Mouse (Mus musculus): ENCODE results near the gene Ing4.

DNA sequence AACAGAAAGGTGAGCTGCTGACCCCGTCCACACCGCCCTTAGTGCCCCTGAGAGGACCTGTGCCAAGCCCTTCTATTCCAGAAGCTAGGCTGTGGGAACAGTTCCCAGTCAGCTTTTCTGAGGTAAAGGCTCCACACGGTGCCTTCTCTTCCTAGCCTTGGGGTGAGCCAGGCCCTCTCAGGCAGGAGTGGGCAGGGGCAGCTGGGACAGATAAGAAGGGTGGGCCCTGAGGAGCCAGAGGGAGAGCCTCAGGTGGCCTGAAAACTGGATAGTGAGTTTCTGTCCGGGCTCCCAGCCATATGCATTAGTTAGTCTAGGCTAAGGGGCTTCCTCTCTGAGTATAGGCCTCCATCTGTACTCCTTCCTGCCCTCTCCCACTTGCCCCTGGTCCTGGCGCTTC is 23.0 kb downstream of the Ing4 start:
- no peak for TF ChIP-seq CTCF (IDR thresholded peaks at IDR 0.05; ENCODE audit: insufficient read depth, low read depth, low read length)
- TF ChIP-seq POLR2A (IDR thresholded peaks at IDR 0.05; ENCODE audit: insufficient read depth, low read depth, low read length) = no peak

All from olfactory bulb, adult 2 months (tissue).